Mouse (Mus musculus) liver, embryonic 16.5 days (tissue): Measurements from ENCODE around the gene Unc13d. TPM values are rescaled to one million over a fixed set of nuclear protein-coding genes. Genes with fewer than 3 reads are reported as not detected.

Source experiments
- ATAC-seq: fragments of 200-750 bp; cut with Nextera tagmentation; 2 replicates; pipeline ENCODE4 v1.8.0; 2017; ENCODE audit warnings: low read depth, mild to moderate bottlenecking, moderate number of reproducible peaks, moderate library complexity
- H3K27ac ChIP-seq: fragments of 300-500 bp; sonication (generic); 2 replicates; pipeline ENCODE4 v1.5.1; 2014; ENCODE audit warnings: mild to moderate bottlenecking, low read length
- H3K27me3 ChIP-seq: fragments of 300-500 bp; sonication (generic); 2 replicates; pipeline ENCODE4 v1.6.1; 2014; ENCODE audit warnings: low read depth, low read length, mixed read lengths; ENCODE audit not compliant: control insufficient read depth, insufficient read depth
- H3K36me3 ChIP-seq: fragments of 300-500 bp; sonication (generic); 2 replicates; pipeline ENCODE4 v1.6.1; 2014; ENCODE audit warnings: mild to moderate bottlenecking; ENCODE audit not compliant: control insufficient read depth, insufficient read depth
- H3K4me1 ChIP-seq: fragments of 300-500 bp; sonication (generic); 2 replicates; pipeline ENCODE4 v1.6.1; 2014; ENCODE audit warnings: low read depth, low read length, mixed read lengths; ENCODE audit not compliant: control insufficient read depth
- H3K4me2 ChIP-seq: fragments of 300-500 bp; sonication (generic); 2 replicates; pipeline ENCODE4 v1.6.1; 2014; ENCODE audit warnings: low read depth, low read length, mixed read lengths
- H3K4me3 ChIP-seq: fragments of 300-500 bp; sonication (generic); 2 replicates; pipeline ENCODE4 v1.5.1; 2014; ENCODE audit warnings: low read depth, mild to moderate bottlenecking, low read length
- H3K9ac ChIP-seq: fragments of 300-500 bp; sonication (generic); 2 replicates; pipeline ENCODE4 v1.6.1; 2014; ENCODE audit warnings: low read depth, low read length
- H3K9me3 ChIP-seq: fragments of 300-500 bp; sonication (generic); replicated peaks from 2 replicates; pipeline ENCODE4 v1.6.1; 2016; ENCODE audit warnings: low read length; ENCODE audit not compliant: control insufficient read depth
- WGBS: fragments of 180-500 bp; shearing (Covaris S2); extraction: QIAGEN DNeasy Blood & Tissue Kit; methylation state at CpG from one replicate; pipeline ENCODE4 v1.1.7; 2014; ENCODE audit not compliant: insufficient replicate concordance; 5-methylcytosine and 5-hydroxymethylcytosine counted together
- polyA plus RNA-seq: library from polyadenylated mRNA; unstranded; fragments of >200 nt; fragmentation: Nextera tagmentation; extraction: Ambion mirVana; gene quantifications from 2 replicates; pipeline ENCODE4 v1.2.1, GENCODE M21; 2015

The Unc13d gene
- polyA plus RNA-seq, 1 experiment from 2014 or later = 17.8 TPM

DNA sequence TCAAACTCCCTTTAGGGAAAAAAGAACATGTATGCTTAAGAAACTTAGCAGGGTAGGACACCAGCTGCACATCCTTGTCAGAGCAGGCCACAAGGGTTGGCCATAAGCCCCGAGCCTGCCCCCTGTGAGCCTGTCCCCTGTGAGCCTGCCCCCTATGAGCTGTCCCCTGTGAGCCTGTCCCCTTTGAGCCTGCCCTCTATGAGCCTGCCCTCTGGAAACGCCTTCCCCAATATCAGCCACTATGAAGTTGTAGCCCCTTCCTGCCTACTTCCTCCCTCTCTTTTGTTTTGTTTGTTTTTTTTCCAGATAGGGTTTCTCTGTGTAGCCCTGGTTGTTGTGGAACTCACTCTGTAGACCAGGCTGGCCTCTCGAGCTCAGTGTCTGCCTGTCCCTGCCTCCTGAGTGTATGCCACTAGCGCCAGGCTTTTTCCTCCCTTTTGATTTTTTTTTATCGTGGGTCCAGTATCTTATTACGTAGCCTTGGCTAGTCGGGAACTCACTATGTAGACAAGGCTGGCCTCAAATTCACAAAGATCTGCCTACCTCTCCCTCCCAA is 3.2 kb downstream of the Unc13d start:
- no peaks in the 10 kb centered on the region for H3K27me3 ChIP-seq
- no peak for ATAC-seq
- H3K4me1 ChIP-seq = peaks cover 44% of the 10 kb centered on the region
- no peak overlapping the region for H3K4me3 ChIP-seq
- H3K36me3 ChIP-seq = peaks cover 7% of the 10 kb centered on the region
- no peak overlapping the region for H3K9ac ChIP-seq
- no peak overlapping the region for H3K27ac ChIP-seq
- no peaks in the 10 kb centered on the region for H3K9me3 ChIP-seq
- H3K4me2 ChIP-seq = no peak overlapping the region
- 41% methylated on average over 7 of the region's 7 CpGs for WGBS

DNA sequence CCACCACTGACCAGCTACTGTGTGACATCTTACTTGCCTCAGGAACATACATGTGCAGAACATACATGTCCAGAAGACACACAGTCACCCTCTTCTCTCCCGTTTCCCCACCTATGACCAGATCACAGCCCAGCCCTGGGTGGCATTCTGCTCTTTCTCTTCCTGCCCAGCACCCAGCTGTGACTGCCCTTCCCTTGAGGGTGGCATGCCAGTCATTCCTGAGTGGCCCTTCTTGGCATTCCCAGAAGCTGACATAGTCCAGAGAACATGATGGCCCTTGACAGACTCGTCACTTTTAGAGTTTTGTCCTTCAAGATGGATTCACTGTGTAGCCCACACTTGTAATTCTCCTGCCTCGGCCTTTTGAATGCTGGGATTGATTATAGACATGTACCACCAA is 5.2 kb downstream of the Unc13d start:
- Histone ChIP-seq H3K4me1 (peaks cover 25% of the 10 kb centered on the region), H3K36me3 (no peaks in the 10 kb centered on the region), H3K27me3 (no peaks in the 10 kb centered on the region), H3K9ac (no peak overlapping the region), H3K4me2 (no peak overlapping the region), H3K27ac (no peak overlapping the region), H3K9me3 (no peaks in the 10 kb centered on the region), H3K4me3 (no peak overlapping the region)
- WGBS = 71% methylated on average over 3 of the region's 3 CpGs
- ATAC-seq = no peak

DNA sequence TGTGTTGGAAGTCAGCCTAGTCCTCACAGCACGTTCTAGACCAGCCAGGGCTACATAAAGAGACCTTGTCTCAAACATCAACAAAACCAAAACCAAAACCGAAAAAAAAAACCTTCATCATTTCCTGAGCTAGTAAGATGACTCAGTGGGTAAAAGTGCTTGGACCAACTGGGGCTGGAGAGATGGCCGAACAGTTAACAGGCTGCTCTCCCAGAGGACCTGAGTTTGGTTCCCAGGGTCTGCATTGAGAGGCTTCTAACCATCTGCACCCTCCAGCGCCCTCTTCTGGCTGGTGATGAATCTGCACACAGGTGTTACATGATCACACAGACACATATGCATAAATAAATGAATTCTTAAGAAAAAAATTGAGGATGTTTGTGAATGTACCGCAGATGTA is 6.3 kb downstream of the Unc13d start:
- no peak for ATAC-seq
- H3K27ac ChIP-seq = no peak overlapping the region
- no peaks in the 10 kb centered on the region for H3K27me3 ChIP-seq
- H3K4me1 ChIP-seq = peaks cover 14% of the 10 kb centered on the region
- no peaks in the 10 kb centered on the region for H3K36me3 ChIP-seq
- H3K9ac ChIP-seq = no peak overlapping the region
- 37% methylated on average over 5 of the region's 5 CpGs for WGBS
- no peak overlapping the region for H3K4me3 ChIP-seq
- H3K9me3 ChIP-seq = no peaks in the 10 kb centered on the region
- no peak overlapping the region for H3K4me2 ChIP-seq

DNA sequence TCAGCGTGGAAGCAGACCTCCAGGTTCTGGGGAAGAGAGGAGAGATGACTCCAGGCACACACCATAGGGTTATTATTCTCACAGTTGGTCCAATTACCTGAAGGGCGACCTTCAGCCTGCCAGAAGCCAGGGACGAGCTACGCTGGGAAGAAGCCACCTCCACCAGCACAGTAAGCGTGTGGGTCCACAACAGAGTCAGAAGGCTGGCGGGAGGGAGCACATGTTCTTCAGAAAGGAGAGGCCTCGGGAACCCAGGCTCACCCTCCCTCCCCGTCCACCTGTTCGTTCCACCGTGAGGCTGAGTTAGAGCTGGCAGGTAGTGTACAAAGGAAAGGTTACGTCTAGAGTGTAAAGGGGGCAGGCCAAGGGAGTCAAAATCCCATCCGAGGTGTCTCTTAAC is 12.4 kb downstream of the Unc13d start:
- no peaks in the 10 kb centered on the region for H3K9me3 ChIP-seq
- H3K27ac ChIP-seq = no peak overlapping the region
- H3K4me1 ChIP-seq = no peaks in the 10 kb centered on the region
- ATAC-seq = no peak
- H3K4me2 ChIP-seq = no peak overlapping the region
- no peak overlapping the region for H3K4me3 ChIP-seq
- no peaks in the 10 kb centered on the region for H3K27me3 ChIP-seq
- 82% methylated on average over 12 of the region's 12 CpGs for WGBS
- H3K9ac ChIP-seq = no peak overlapping the region
- H3K36me3 ChIP-seq = peaks cover 7% of the 10 kb centered on the region

DNA sequence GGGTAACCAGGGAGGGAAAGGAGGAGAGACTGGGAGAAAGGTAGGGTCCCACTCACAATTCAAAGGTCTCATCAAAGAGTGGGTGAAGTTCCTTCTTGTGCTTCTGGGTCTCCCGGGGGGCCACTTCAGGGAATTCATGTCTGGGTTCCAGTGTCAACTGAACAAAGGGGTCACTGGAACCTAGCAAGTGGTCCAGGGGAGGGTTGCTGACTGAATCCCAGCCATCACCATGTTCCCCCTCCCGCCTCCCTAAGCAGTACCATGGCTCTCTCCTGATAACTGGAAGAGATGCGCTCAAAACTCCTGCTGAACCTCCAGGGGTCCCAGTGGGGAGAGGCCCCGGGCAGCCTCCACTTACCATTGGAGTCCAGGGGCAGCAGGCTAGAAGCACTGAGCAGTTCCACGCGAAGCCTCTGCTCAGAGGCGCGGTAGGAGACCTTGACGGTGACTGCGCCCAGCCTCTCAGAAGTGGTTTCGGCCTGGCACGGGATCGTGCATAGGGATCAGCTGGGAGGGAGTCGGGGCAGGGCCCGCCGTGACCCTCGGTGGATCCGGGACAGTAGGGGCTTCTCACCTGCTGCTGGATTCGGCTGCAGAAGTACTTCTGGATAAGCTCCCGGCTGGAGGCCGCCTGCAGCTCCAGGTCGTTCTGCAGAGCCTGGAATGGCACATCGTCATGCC is 13.4 kb downstream of the Unc13d start:
- 78% methylated on average over 23 of the region's 23 CpGs for WGBS
- Histone ChIP-seq H3K27ac (no peak overlapping the region), H3K9ac (no peak overlapping the region), H3K4me2 (no peak overlapping the region), H3K27me3 (no peaks in the 10 kb centered on the region), H3K36me3 (peaks cover 9% of the 10 kb centered on the region), H3K4me1 (no peaks in the 10 kb centered on the region), H3K4me3 (no peak overlapping the region), H3K9me3 (no peaks in the 10 kb centered on the region)
- no peak for ATAC-seq

DNA sequence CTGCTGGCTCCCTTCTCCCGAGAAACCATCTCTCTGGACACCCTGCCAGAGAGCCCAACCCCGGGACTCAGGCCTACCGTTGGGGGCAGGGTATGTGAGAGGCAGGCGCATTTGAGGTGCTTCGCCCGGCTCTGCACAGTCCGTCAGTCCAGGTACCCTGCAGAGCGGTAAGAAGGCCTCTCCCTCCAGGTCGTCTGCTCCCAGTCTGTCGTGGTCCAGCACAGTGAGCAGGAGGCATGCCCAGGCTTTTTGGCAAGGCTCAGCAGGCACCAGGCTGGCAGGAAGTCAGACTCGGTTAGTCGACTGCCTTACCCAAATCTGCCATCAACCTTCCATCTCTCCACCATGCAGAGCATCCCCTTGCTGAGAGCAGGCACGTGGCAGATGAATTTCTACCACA is 14.2 kb downstream of the Unc13d start:
- no peak for ATAC-seq
- H3K27ac ChIP-seq = no peak overlapping the region
- WGBS = 71% methylated on average over 13 of the region's 13 CpGs

DNA sequence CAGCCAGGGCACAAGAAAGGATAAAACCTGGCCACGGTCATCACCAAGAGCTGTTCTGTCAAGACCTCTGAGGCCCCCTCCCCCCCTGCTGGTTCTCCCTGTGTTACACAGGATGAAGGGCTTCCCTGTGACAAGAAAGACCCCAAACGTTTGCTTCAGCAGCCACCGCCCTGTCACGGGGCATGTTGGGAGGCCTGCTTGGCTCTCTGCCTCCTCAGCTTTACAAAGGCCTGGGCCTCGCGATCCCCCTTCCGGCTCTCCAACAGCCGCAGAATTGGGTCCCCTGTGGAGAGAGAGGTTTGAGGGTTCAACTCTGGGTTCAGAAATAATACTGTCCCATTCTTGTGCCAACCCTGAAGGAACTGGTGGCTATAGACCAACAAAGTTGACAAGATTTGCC is 15.2 kb downstream of the Unc13d start:
- no peak overlapping the region for H3K9ac ChIP-seq
- 79% methylated on average over 8 of the region's 8 CpGs for WGBS

More for the DNA sequence above, 14.2 kb downstream of the Unc13d start:
- Histone ChIP-seq H3K4me3 (no peak overlapping the region), H3K9ac (no peak overlapping the region), H3K9me3 (no peaks in the 10 kb centered on the region), H3K4me2 (no peak overlapping the region), H3K4me1 (no peaks in the 10 kb centered on the region), H3K27me3 (no peaks in the 10 kb centered on the region), H3K36me3 (peaks cover 9% of the 10 kb centered on the region)

DNA sequence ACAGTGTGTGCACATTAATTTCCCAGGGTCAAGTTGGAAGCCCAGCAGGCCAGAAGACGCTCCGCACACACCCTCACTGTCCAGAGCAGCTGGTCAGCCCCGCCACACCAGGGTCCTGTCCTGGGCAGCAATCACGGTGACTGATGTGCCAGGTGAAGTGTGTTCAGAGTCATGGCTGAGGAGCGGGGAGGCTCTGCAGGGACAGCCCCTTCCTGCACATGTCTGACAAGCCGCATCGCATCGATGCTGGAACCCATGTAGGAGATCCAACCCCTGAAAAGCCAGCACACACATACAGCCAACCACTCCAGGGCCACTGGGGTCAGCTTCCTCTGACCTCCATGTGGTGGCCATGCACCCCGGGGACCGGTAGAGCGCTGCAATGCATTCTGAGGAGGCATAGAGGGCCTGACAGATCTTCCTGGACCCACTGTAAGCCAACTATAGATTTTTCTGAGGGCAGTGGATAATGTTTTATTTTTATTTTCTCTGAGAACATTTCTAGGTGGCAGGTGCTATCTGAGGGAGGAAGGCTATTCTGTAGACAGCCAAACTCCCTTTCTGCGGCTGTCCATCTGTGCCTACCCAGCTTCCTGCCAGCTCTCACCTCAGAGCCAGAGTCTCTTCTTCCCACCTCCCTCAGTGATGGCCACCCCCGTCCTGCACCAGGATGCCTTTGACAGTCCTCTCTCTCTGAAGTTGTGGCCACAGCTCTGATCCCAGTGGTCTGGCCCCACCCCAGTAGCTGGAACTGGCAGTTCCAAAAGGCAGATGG is 15.9 kb downstream of the Unc13d start:
- no peak overlapping the region for H3K9ac ChIP-seq
- H3K36me3 ChIP-seq = peaks cover 13% of the 10 kb centered on the region
- ATAC-seq = no peak
- peaks cover 15% of the 10 kb centered on the region for H3K4me1 ChIP-seq
- 83% methylated on average over 13 of the region's 13 CpGs for WGBS
- no peak overlapping the region for H3K4me3 ChIP-seq
- no peaks in the 10 kb centered on the region for H3K9me3 ChIP-seq
- no peaks in the 10 kb centered on the region for H3K27me3 ChIP-seq
- H3K27ac ChIP-seq = no peak overlapping the region
- no peak overlapping the region for H3K4me2 ChIP-seq

More for the DNA sequence above, 15.2 kb downstream of the Unc13d start:
- no peak for ATAC-seq
- H3K36me3 ChIP-seq = peaks cover 13% of the 10 kb centered on the region
- H3K27ac ChIP-seq = no peak overlapping the region
- H3K4me1 ChIP-seq = peaks cover 8% of the 10 kb centered on the region
- H3K4me3 ChIP-seq = no peak overlapping the region
- H3K4me2 ChIP-seq = no peak overlapping the region
- H3K9me3 ChIP-seq = no peaks in the 10 kb centered on the region
- no peaks in the 10 kb centered on the region for H3K27me3 ChIP-seq

DNA sequence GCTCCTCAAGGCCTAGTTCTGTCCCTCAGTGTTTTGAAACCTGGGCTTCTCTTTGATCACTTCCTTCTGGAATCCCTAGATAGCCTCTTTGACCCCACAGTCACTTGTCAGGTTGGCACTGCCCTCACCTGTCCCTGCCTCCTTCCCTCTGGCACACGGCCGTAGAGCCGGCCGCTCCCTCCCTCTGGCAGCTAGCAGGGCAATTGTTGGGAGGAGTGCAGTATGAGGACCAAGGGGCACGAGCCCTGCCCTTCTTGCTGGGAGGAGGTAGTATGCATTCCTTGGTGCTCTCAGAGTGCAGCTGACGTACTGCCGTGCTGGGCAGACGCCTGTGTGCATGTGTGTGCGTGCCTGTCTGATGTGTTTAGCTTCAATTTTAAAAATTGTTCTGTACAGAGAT is 17.2 kb downstream of the Unc13d start:
- WGBS = 82% methylated on average over 9 of the region's 9 CpGs
- Histone ChIP-seq H3K36me3 (peaks cover 22% of the 10 kb centered on the region), H3K27ac (no peak overlapping the region), H3K4me3 (no peak overlapping the region), H3K27me3 (no peaks in the 10 kb centered on the region), H3K4me2 (no peak overlapping the region), H3K4me1 (peaks cover 27% of the 10 kb centered on the region), H3K9me3 (no peaks in the 10 kb centered on the region), H3K9ac (no peak overlapping the region)
- no peak for ATAC-seq
